Mouse (Mus musculus) forebrain, postnatal 0 days (tissue): ENCODE measurements around the gene Padi2. TPM values are rescaled to one million over a fixed set of nuclear protein-coding genes. Genes with fewer than 3 reads are reported as not detected.

ENCODE experiments used
- ATAC-seq: fragments of 200-750 bp; cut with Nextera tagmentation; 2 replicates; pipeline ENCODE4 v1.8.0; 2017; ENCODE audit warnings: mild to moderate bottlenecking, moderate library complexity
- DNase-seq: peaks from one replicate; pipeline ENCODE4 v3.0.0-alpha.2; 2015
- H3K27ac ChIP-seq: fragments of 300-500 bp; sonication (generic); 2 replicates; pipeline ENCODE4 v1.5.1; 2014; ENCODE audit warnings: low read depth, mild to moderate bottlenecking, antibody characterized with exemption, low read length, moderate library complexity, mixed read lengths
- H3K27me3 ChIP-seq: fragments of 300-500 bp; sonication (generic); 2 replicates; pipeline ENCODE4 v1.6.1; 2014; ENCODE audit warnings: mild to moderate bottlenecking, low read length, mixed read lengths; ENCODE audit not compliant: insufficient read depth
- H3K36me3 ChIP-seq: fragments of 300-500 bp; sonication (generic); 2 replicates; pipeline ENCODE4 v1.6.1; 2014; ENCODE audit warnings: mild to moderate bottlenecking, moderate library complexity; ENCODE audit not compliant: insufficient read depth
- H3K4me1 ChIP-seq: fragments of 300-500 bp; sonication (generic); 2 replicates; pipeline ENCODE4 v1.6.1; 2014; ENCODE audit warnings: antibody characterized with exemption; ENCODE audit not compliant: insufficient read depth
- H3K4me2 ChIP-seq: fragments of 300-500 bp; sonication (generic); 2 replicates; pipeline ENCODE4 v1.6.1; 2014; ENCODE audit warnings: low read depth, mild to moderate bottlenecking, moderate library complexity
- H3K4me3 ChIP-seq: fragments of 300-500 bp; sonication (generic); 2 replicates; pipeline ENCODE4 v1.5.1; 2014; ENCODE audit warnings: low read depth, low read length, mixed read lengths
- H3K9ac ChIP-seq: fragments of 300-500 bp; sonication (generic); 2 replicates; pipeline ENCODE4 v1.6.1; 2014; ENCODE audit warnings: mild to moderate bottlenecking
- H3K9me3 ChIP-seq: fragments of 300-500 bp; sonication (generic); 2 replicates; pipeline ENCODE4 v1.6.1; 2016; ENCODE audit warnings: low read length
- CTCF ChIP-seq: sonication (generic); IDR thresholded peaks from 2 replicates; pipeline ENCODE4 v1.5.1; 2016; ENCODE audit warnings: antibody characterized with exemption, control low read depth, low read depth
- WGBS: fragments of 180-500 bp; shearing (Covaris S2); extraction: QIAGEN DNeasy Blood & Tissue Kit; methylation state at CpG from one replicate; pipeline ENCODE4 v1.1.7; 2014; 5-methylcytosine and 5-hydroxymethylcytosine counted together
- polyA plus RNA-seq: library from polyadenylated mRNA; unstranded; fragments of >200 nt; fragmentation: Nextera tagmentation; extraction: Ambion mirVana; gene quantifications from 2 replicates; pipeline ENCODE4 v1.2.1, GENCODE M21; 2015
- total RNA-seq: library from RNA; depleted of rRNA; stranded (reverse); fragments of >200 nt; gene quantifications from 2 replicates; pipeline ENCODE4 v1.2.3, GENCODE M21; 2014

Gene Padi2
- total and polyA plus RNA-seq, 2 experiments from 2014 or later, result 1.3 to 1.8 TPM

DNA sequence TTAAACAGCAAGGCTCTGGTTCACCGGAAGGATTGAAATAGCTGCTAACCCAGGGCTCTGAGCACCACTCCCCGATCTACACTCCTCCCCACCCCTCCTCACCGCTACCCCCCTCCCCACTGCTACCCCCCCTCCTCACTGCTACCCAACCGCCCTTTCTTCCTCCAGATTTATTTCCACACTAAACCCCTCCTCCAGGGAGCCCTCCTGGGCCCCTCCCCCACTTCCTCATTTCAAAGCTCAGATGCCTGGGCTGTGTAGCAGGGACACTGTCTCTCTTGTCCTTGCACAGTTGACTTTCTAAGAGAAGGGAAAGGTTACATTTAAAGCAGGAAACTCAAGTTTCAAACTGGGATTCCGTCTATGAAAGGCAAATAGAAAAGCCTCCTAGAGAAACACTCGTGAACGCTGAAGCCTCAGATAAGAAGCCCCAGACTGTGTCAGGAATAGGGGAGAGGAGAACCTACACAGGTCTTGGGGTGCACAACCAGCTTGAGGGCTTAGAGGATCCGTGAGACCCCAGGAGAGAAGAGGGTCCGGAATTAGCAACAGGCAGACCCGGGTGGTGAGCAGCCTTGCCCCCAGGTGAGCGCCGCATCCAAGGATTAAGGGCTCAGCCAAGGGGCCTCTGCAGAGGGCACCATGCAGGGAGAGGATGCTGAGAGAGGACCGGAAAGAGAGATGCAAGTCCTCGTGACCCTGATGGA, 37.5 kb upstream of the Padi2 start:
- Histone ChIP-seq H3K27me3 (0 out of 2 replicates have a peak, but pooled peaks cover 8% of the 10 kb centered on the region), H3K9ac (no peak overlapping the region), H3K4me3 (no peak overlapping the region), H3K4me2 (no peak overlapping the region), H3K27ac (no peak overlapping the region), H3K9me3 (no peaks in the 10 kb centered on the region), H3K36me3 (no peaks in the 10 kb centered on the region), H3K4me1 (no peaks in the 10 kb centered on the region)
- no peak for TF ChIP-seq CTCF
- 2% methylated on average over 14 of the region's 14 CpGs for WGBS
- ATAC-seq (no peak), DNase-seq (no peak)

DNA sequence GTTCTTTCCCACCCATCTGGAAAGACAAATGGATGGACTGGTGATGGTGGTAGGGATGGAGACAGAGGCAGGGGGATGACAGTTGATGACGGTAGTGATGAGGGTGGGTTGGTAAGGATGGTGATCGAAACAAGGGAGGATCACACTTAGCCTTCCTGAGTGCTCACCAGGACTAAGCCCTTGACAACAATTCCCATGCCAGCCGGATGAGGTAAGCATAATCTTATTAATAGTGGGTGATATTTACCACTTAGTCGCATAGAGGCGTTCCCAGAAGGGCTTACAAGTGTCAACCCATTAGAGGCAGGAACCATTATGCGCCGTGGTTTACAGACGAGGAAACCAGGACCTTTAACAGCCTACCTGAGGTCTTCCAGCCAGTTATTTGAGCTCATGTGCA, 36.2 kb upstream of the Padi2 start:
- no peak for DNase-seq
- 79% methylated on average over 8 of the region's 8 CpGs for WGBS
- H3K27me3 ChIP-seq, result 0 out of 2 replicates have a peak, but pooled peaks cover 8% of the 10 kb centered on the region

DNA sequence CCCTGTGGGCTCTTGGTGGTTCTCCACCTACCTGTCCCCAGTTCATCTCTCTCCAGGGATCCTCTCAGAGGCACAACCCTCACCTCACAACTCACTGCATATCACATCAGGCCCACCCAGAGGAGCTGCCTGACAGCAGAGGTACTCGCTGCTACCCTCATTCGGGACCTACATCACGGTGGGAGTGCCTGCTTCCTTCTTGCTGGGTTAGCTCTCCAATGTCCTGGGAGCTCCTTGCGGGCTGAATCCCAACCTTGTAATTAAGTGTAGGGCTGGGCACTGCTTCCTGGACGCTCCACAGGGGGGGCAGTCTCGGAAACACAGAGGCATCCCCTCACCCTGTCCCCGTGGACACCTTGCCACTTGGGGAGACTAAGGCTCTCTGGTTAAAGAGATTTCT, 35.3 kb upstream of the Padi2 start:
- Histone ChIP-seq H3K9ac (no peak overlapping the region), H3K9me3 (no peaks in the 10 kb centered on the region), H3K4me2 (no peak overlapping the region), H3K4me3 (no peak overlapping the region), H3K36me3 (no peaks in the 10 kb centered on the region), H3K27ac (no peak overlapping the region), H3K4me1 (no peaks in the 10 kb centered on the region), H3K27me3 (0 out of 2 replicates have a peak, but pooled peaks cover 8% of the 10 kb centered on the region)
- DNase-seq, result no peak
- no peak for ATAC-seq
- no peak for TF ChIP-seq CTCF
- 88% methylated on average over 7 of the region's 7 CpGs for WGBS

More for the DNA sequence above, 36.2 kb upstream of the Padi2 start:
- no peak for TF ChIP-seq CTCF
- no peak overlapping the region for H3K4me3 ChIP-seq
- H3K36me3 ChIP-seq, result no peaks in the 10 kb centered on the region
- H3K9ac ChIP-seq, result no peak overlapping the region
- H3K9me3 ChIP-seq, result no peaks in the 10 kb centered on the region
- no peak overlapping the region for H3K4me2 ChIP-seq
- no peak overlapping the region for H3K27ac ChIP-seq
- ATAC-seq, result no peak
- no peaks in the 10 kb centered on the region for H3K4me1 ChIP-seq

DNA sequence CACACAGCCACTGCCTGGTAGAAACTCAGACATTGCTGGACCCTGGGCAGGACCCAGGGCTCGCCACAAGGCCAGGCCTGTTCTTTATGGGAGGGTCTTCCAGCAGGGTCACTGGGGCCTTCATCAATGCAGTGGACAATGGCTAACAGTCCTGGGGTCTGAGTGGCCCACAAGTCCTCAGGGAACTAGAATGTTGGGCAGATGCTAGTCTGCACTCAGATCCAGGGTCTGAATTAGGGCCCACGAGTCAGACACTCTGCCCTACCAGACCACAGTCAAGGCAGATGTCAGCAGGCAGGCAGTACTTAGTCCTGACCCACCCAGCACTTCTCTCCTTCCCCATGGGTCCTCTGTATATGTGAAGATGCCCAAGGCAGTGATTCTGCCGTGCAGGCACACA, 34.8 kb upstream of the Padi2 start:
- no peak overlapping the region for H3K4me3 ChIP-seq
- no peaks in the 10 kb centered on the region for H3K36me3 ChIP-seq
- no peak overlapping the region for H3K27ac ChIP-seq
- H3K4me2 ChIP-seq, result no peak overlapping the region
- ATAC-seq, result no peak
- H3K4me1 ChIP-seq, result no peaks in the 10 kb centered on the region
- WGBS, result 91% methylated on average over 3 of the region's 3 CpGs
- no peak for DNase-seq
- no peak for TF ChIP-seq CTCF
- no peaks in the 10 kb centered on the region for H3K9me3 ChIP-seq
- 0 out of 2 replicates have a peak, but pooled peaks cover 8% of the 10 kb centered on the region for H3K27me3 ChIP-seq
- H3K9ac ChIP-seq, result no peak overlapping the region

DNA sequence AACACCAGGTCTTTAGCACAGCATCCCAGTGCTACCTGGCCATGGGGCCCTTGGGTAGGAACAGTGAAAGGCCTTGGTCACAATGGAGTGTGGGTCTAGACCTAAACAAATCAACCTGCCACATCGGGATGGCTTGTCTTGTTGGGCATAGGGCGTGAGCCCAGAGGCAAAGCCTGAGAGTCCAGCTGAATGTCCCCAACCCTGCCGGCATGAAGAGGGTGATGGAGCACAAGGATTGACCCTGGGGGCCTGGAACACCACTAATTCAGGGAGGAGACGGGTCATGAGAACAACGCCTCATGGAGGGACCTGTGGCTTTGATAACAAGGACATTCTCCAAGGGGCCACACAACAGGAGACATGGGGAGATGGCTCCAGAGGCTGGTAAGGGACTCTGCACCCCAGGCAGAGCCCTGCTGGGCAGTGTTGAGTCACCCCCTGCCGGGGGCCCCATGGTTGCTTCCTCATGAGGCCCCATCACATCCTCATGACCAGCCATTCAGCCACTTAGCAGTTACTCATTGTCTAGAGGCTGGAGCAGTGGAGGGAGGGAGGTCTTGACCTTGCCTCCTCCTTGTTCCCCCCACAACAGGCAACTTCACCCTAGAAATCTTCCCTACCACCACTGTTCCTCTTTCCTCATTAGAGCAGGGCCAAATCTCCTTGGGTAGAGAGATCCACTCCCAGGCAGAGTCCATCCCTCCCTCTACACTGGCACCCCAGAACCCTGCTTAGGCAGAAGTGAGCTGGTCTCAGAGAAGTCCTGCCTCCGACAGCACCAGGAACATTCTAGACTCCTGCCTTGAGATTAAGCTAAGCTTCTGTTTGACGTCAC, 34.1 kb upstream of the Padi2 start:
- Histone ChIP-seq H3K4me3 (no peak overlapping the region), H3K4me1 (no peaks in the 10 kb centered on the region), H3K9ac (no peak overlapping the region), H3K36me3 (no peaks in the 10 kb centered on the region), H3K4me2 (no peak overlapping the region), H3K27me3 (0 out of 2 replicates have a peak, but pooled peaks cover 8% of the 10 kb centered on the region), H3K9me3 (no peaks in the 10 kb centered on the region), H3K27ac (no peak overlapping the region)
- TF ChIP-seq CTCF, result no peak
- DNase-seq, result no peak
- 86% methylated on average over 8 of the region's 8 CpGs for WGBS
- ATAC-seq, result no peak

DNA sequence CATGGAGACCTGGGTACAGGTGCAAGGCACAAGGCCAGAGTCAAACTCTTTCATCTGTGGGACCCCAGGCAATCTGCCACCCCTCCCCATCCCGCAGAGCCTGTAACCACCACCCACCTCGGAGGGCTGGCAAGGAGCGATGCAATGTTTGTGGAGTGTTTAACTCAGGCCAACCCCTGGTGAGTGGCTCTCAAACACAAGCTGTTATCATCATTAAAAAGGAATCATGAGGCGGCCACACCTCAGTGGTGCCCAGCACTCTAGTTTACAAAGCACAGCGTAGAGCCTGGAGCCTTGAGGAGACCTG, 33.5 kb upstream of the Padi2 start:
- H3K4me1 ChIP-seq, result no peaks in the 10 kb centered on the region
- H3K9ac ChIP-seq, result no peak overlapping the region
- no peak for TF ChIP-seq CTCF
- 84% methylated on average over 5 of the region's 5 CpGs for WGBS
- H3K36me3 ChIP-seq, result no peaks in the 10 kb centered on the region
- H3K27ac ChIP-seq, result no peak overlapping the region
- H3K4me3 ChIP-seq, result no peak overlapping the region
- H3K9me3 ChIP-seq, result no peaks in the 10 kb centered on the region
- H3K4me2 ChIP-seq, result no peak overlapping the region
- ATAC-seq, result no peak
- H3K27me3 ChIP-seq, result 0 out of 2 replicates have a peak, but pooled peaks cover 8% of the 10 kb centered on the region
- DNase-seq, result no peak

DNA sequence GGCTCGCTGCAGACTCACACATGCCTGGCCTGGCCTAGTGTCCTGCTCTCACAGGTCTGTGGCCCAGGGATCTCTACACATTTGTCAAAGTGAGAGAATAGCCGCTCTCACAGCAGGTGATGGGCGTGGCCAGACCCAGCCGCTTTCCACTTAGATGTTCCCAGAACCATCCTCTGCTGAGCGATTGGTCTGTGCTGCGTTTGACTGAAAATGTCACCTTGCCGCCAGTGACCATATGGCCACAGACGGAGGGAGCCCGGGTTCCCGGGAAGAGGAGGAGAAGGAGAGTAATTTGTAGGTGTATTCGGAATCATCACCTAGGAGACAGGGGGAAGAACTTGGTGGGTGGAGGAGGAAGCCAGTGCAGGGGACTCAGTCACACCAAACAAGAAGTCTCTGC, 33.1 kb upstream of the Padi2 start:
- no peaks in the 10 kb centered on the region for H3K9me3 ChIP-seq
- no peaks in the 10 kb centered on the region for H3K36me3 ChIP-seq
- H3K9ac ChIP-seq, result no peak overlapping the region
- WGBS, result 86% methylated on average over 11 of the region's 11 CpGs
- H3K27ac ChIP-seq, result no peak overlapping the region
- no peaks in the 10 kb centered on the region for H3K4me1 ChIP-seq
- no peak for DNase-seq
- no peak overlapping the region for H3K4me3 ChIP-seq
- H3K27me3 ChIP-seq, result 0 out of 2 replicates have a peak, but pooled peaks cover 8% of the 10 kb centered on the region
- TF ChIP-seq CTCF, result no peak
- H3K4me2 ChIP-seq, result no peak overlapping the region
- no peak for ATAC-seq
